Mouse (Mus musculus): ENCODE results near the gene Zdhhc6.

The Zdhhc6 gene

GRCm38 (mm10) chr19:55315452-55316108 is at the start of gene Zdhhc6:
Zdhhc6 (minus strand) TSS chr19:55316032.
- DNase-seq (ENCODE audit: low read depth, low spot score) = no peak

- DNase-seq (ENCODE audit: low read depth, low spot score) = no peak
These were observed 46.8 kb upstream of the Zdhhc6 start for GRCm38 (mm10) chr19:55362606-55363005.

- no peak for DNase-seq (ENCODE audit: low read depth, low spot score)
These were observed 35.0 kb upstream of the Zdhhc6 start for GRCm38 (mm10) chr19:55350673-55351378.

DNA sequence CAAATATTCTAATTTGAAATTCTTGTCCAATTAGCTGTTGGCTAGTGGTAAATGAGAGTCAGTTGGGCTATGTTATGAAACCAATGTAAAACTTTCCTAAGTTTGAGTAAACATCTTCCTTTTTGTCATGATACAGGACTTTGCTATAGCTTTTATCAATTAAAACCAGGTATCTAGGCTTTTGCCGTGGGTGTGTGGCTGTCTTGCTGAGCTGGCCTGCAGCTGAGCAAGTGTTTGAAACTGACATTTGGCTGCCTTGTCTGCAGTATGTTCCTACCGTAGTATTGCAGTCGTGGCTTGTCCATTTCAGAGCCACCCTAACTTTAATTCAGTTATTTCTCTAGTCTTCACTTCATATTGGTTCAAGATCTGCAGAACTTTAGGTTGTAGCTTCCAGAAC is 32.4 kb upstream of the Zdhhc6 start:
- no peak for DNase-seq (ENCODE audit: low read depth, low spot score)

DNA sequence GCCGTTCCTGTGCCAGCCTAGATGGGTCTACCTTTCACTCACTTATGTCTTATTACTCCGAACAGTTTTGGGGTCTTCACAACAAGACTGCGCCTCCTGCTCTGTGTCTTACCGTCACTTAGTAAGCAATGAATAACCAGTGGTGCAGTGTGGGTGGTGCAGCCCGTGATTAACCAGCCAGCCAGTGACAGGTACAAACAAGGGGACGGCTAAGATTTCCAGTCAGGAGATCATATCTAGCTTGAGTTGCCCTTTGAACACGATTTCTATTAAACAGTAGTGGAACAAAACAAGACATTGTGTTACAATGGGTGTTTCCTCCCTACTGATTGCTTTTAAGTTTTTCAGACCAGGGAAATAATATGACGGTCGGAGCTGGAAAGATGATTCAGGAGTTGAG is 27.4 kb upstream of the Zdhhc6 start:
- no peak for DNase-seq (ENCODE audit: low read depth, low spot score)

GRCm38 (mm10) chr19:55342423-55342822 is 26.6 kb upstream of the Zdhhc6 start:
- no peak for DNase-seq (ENCODE audit: low read depth, low spot score)

- no peak for DNase-seq (ENCODE audit: low read depth, low spot score)
These were observed 25.5 kb upstream of the Zdhhc6 start for GRCm38 (mm10) chr19:55341377-55341776.

DNA sequence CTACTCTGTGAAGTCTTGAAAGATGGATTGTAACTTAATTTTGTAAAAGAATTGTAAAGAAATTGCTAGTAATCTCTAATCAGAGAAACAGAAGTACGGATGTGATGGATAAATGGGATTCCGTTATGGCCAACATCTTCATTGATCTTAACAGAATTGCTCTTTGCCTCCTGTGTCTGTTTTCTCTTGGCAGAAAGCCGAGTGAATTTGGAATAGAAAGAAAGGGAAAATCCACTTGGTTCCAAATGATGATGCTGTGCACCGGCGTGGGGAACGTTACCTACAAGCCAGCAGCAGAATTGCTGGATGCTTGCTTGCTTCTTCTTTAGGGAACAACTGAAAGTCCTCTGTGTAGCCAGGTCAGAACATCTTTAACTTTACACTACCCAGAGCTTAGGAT is 24.7 kb upstream of the Zdhhc6 start:
- no peak for DNase-seq (ENCODE audit: low read depth, low spot score)

- DNase-seq (ENCODE audit: low read depth, low spot score) = no peak
These were observed 21.8 kb upstream of the Zdhhc6 start for GRCm38 (mm10) chr19:55337664-55338063.

- no peak for DNase-seq (ENCODE audit: low read depth, low spot score)
These were observed 21.2 kb upstream of the Zdhhc6 start for GRCm38 (mm10) chr19:55337066-55337465.

DNA sequence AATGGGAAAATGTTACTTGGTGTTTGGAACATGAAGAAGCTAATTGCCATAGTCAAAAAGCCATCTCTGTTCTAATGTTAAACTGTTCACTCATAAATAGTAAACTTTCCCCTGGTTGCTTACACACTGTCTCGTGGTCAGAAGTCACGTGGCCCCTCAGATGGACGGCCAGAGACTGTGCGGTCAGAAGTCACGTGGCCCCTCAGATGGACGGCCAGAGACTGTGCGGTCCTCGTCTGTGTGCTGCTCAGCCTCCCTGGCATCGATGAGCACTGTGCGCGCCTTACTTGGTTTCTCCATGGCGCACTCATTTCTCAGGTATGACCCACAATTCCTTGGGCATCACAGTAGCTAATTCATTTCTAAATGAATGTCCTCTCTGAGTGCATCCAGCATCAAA is 20.6 kb upstream of the Zdhhc6 start:
- no peak for DNase-seq (ENCODE audit: low read depth, low spot score)

DNA sequence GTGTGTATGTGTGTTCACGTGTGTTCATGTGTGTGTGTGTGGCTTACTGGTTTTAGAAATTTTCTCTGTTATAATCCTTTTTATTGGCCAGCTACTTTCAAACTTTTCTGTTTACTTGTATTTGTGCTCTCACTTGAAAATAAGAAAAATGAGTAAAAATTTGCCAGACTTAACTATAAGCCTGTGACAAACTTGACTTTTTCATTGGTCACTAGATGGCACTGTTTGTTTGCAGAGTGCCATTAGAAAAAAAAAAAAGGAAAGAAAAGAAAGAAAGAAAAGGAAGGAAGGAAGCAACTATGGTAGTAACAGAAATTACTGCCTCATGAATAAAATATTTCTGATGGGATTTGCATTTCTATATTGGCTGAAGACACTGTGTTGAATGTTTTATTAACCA is 20.0 kb upstream of the Zdhhc6 start:
- no peak for DNase-seq (ENCODE audit: low read depth, low spot score)

GRCm38 (mm10) chr19:55332641-55333268 is 16.9 kb upstream of the Zdhhc6 start:
- peak; percentile 63 for DNase-seq (ENCODE audit: low read depth, low spot score)

DNA sequence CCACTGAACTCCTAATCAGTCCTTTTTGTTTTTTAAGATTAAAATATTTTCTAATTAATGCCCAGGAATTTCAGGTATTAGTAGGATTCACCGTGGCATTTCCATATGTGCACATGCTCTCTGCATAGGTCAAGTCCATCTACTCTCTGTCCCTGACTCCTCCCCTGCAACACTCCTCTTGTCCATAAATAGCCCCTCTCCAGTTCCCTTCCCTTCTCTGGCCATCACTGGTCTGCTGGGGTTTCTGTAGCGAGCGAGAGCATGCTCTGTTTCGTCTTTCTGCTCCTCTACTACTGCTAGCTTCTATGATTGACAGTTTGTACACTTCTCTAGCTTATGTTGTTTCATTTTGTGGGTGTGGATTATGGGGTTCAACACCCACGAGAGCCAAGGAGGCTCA is 15.9 kb upstream of the Zdhhc6 start:
- DNase-seq (ENCODE audit: low read depth, low spot score) = no peak

DNA sequence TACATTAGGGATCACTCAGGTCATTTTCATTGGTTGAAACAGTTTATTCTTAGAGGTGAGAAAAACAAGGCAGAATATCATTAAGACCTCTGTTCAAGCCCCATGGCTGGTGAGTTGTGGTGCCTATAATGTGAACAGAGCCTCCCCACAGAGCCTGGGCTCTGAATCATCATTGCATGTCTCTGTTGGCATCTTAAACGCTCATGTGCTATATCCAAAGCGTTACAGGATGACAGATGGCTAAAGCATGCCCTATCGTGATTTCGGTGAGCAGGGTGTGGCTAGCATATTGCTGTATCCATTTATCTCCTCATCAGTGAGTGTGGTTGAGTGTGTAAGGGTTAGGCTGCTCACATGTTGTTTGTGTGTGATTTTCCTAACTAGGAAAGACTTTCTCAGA is 11.7 kb upstream of the Zdhhc6 start:
- DNase-seq (ENCODE audit: low read depth, low spot score) = no peak

DNA sequence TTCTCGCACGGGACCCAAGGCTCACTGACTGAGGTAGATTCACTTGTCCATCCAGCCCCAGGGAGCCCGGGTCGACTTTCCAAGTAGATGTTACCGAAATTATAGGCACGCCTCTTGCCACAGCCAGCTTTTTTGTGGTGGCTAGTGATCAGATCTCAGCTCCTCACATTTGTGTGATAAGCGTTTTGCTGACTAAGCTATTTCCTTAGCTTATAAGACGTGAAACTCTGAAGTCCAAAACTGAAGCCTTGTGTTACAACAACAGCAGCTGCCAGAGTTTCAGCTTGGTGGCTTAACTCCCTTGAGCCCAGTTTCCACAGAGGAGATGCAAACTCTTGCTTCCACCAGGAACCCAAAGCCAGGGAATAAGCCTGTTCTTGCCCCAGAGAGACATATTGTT is 6.8 kb upstream of the Zdhhc6 start:
- no peak for DNase-seq (ENCODE audit: low read depth, low spot score)

DNA sequence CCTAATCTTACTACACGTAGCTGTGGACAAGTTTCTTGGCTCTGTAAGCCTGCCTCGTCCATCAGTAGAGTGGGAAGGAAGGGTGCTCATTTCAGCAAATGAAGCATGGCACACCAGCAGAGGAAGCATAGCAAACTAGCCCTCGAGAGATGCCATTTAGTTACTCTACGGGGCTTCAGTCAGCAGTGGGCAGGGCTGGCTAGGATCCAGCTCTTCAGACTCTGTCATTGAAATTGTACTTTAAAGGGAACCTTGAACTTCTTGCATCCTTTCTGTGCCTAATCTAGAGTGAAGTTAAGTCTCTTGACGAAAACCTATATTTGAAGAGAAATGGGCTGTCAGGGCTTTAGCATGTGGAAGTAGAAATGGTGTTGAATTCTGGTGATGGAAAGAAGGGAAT is 3.7 kb upstream of the Zdhhc6 start:
- DNase-seq (ENCODE audit: low read depth, low spot score) = no peak

DNA sequence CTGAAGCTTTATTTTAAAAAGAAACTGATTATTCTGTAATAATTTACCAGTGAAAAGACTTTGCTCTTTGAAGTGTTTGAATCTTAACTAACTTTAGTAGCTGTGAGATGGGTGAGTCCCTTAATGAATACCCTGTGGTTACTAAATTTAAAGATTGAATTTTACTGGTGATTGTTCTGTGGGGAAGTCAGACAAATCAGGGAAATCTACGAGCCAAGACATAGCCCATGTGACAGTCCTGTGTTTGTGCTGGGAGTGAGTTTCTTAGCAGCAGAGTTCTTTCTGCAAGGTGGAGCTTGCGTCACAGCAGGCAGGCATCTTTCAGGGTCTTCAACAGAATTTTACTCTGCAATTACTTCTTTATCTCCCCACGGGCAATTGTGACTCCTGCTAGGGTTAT is 3.2 kb upstream of the Zdhhc6 start:
- DNase-seq (ENCODE audit: low read depth, low spot score) = no peak

- no peak for DNase-seq (ENCODE audit: low read depth, low spot score)
These were observed 1.1 kb upstream of the Zdhhc6 start for GRCm38 (mm10) chr19:55316901-55317300.

GRCm38 (mm10) chr19:55316109-55316714 is 380 bp upstream of the Zdhhc6 start, which contains the start of gene Vti1a:
Vti1a (plus strand) TSS chr19:55316295.
- peak; percentile 91 for DNase-seq (ENCODE audit: low read depth, low spot score)

- no peak for DNase-seq (ENCODE audit: low read depth, low spot score)
These were observed 2.2 kb downstream of the Zdhhc6 start for GRCm38 (mm10) chr19:55313649-55314048.

DNA sequence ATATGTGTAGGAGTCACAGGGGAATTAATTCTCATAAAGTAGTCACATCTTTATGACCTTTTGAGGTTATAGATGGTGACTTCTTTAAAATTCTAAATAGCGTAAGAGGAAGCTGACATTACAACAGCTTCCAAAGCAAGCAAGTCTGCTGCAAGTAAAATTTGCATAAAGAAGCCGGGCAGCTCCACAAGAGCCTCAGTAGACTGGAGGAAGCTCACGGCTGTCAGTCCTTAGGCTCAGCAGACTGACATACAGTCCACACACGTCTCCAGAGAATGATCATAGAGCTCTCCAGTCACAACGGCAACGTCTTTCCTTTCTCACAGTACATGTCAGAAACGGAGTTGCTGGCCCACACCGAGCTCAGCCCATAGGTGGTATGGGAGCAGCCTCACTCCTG is 4.0 kb downstream of the Zdhhc6 start:
- no peak for DNase-seq (ENCODE audit: low read depth, low spot score)

- DNase-seq (ENCODE audit: low read depth, low spot score) = no peak
These were observed 10.8 kb downstream of the Zdhhc6 start for GRCm38 (mm10) chr19:55305024-55305423.

Data from c-Kit-negative CD71-positive TER-119-positive erythroid progenitor cells, embryonic 14.5 days (primary cell).